Mouse (Mus musculus) thymus, postnatal 10 days (tissue): ENCODE measurements around the gene Men1.
"Not testable (repeated sequence)": the region's sequence is repeated elsewhere in the genome, so short reads cannot be mapped to it uniquely, and the experiment has no call there.

Experiments used
- DNase-seq, 2 experiments: peaks; one replicate each; pipeline ENCODE4 v3.0.0; 2021; ENCODE audit warnings: low spot score in 2 of 2

Men1 gene

GRCm38 (mm10) chr19:6304787-6305516, 29.8 kb upstream of the Men1 start:
- peak; percentile 76 to 93 for DNase-seq

GRCm38 (mm10) chr19:6305517-6306115, 29.2 kb upstream of the Men1 start:
- DNase-seq: no peak

- DNase-seq: peak; percentile 83 to 88
Measured at GRCm38 (mm10) chr19:6306137-6306551, 28.6 kb upstream of the Men1 start, which contains the start of gene Cdc42bpg. TSS of gene Cdc42bpg (plus strand) at chr19:6306456.

GRCm38 (mm10) chr19:6306586-6306985, 28.2 kb upstream of the Men1 start:
- DNase-seq: peak; percentile 71 to 88

GRCm38 (mm10) chr19:6307733-6308531, 26.8 kb upstream of the Men1 start:
- no peak for DNase-seq

- no peak for DNase-seq
Measured at GRCm38 (mm10) chr19:6310181-6310580, 24.6 kb upstream of the Men1 start.

GRCm38 (mm10) chr19:6311783-6312182, 23.0 kb upstream of the Men1 start:
- not testable (repeated sequence) for DNase-seq

- DNase-seq: no peak
Measured at GRCm38 (mm10) chr19:6313796-6314195, 21.0 kb upstream of the Men1 start.

- DNase-seq: no peak
Measured at GRCm38 (mm10) chr19:6314513-6314912, 20.3 kb upstream of the Men1 start.

- DNase-seq: no peak
Measured at GRCm38 (mm10) chr19:6315573-6315972, 19.2 kb upstream of the Men1 start.

GRCm38 (mm10) chr19:6318145-6318544, 16.6 kb upstream of the Men1 start:
- DNase-seq: no peak

- no peak for DNase-seq
Measured at GRCm38 (mm10) chr19:6321358-6321757, 13.4 kb upstream of the Men1 start.

GRCm38 (mm10) chr19:6321786-6322621, 12.8 kb upstream of the Men1 start:
- no peak for DNase-seq

GRCm38 (mm10) chr19:6324751-6325150, 10.0 kb upstream of the Men1 start:
- DNase-seq: no peak

- no peak for DNase-seq
Measured at GRCm38 (mm10) chr19:6331178-6331577, 3.6 kb upstream of the Men1 start.

GRCm38 (mm10) chr19:6331719-6332516, 2.9 kb upstream of the Men1 start:
- peak in 1 of 2 experiments; percentile 81 for DNase-seq

GRCm38 (mm10) chr19:6333761-6334595, 801 bp upstream of the Men1 start:
- DNase-seq: no peak

- peak in 1 of 2 experiments; percentile 25 for DNase-seq
Measured at GRCm38 (mm10) chr19:6335458-6335827, 664 bp downstream of the Men1 start.

- no peak for DNase-seq
Measured at GRCm38 (mm10) chr19:6336920-6337319, 2.1 kb downstream of the Men1 start.

GRCm38 (mm10) chr19:6338171-6338570, 3.4 kb downstream of the Men1 start:
- no peak for DNase-seq
